Mouse (Mus musculus) spleen, adult 2 months (tissue): ENCODE data around the gene Galns.

Experiments used
- CTCF ChIP-seq: fragments of 200-500 bp; IDR thresholded peaks from 2 replicates; pipeline ENCODE4 v1.5.1; 2011; ENCODE audit warnings: mild to moderate bottlenecking, inconsistent platforms; ENCODE audit not compliant: insufficient read depth, insufficient read length, insufficient replicate concordance; ENCODE audit errors: extremely low read depth
- POLR2A ChIP-seq: fragments of 200-500 bp; IDR thresholded peaks from 2 replicates; pipeline ENCODE4 v1.6.1; 2011; ENCODE audit warnings: low read depth, low read length, inconsistent platforms

DNA sequence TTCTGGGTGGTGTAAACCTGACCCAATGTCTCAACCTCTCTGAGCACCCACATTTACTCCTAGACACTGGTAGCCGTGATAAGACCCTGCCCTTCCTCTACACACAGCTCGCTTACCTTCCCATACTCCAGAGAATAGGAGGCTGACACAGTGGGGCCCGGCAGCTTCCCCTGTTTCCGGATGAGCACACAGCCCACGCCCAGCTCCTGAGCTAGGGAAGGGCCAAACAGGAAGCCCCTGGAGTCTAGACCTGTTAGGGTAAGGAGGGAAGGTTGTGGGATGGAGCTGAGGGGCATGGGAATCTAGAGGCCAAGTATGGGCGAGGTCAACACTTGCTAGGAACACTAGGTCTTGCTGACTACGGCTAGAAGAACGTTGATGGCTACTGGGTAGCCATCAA is 36.0 kb downstream of the Galns start:
- TF ChIP-seq CTCF (no peak), POLR2A (no peak)
